Mouse (Mus musculus) liver, adult 2 months (tissue): ENCODE measurements around the gene Hcfc2. TPM values are rescaled to one million over a fixed set of nuclear protein-coding genes. Genes with fewer than 3 reads are reported as not detected.

Experiments used
- DNase-seq: peaks from one replicate; pipeline ENCODE4 v3.0.0-alpha.2; 2011; ENCODE audit warnings: low read depth, low spot score; ENCODE audit errors: extremely low read depth
- H3K27ac ChIP-seq: fragments of 200-500 bp; replicated peaks from 2 replicates; pipeline ENCODE4 v1.5.1; 2012; ENCODE audit warnings: low read depth, mild to moderate bottlenecking, control low read depth, inconsistent platforms, low read length; ENCODE audit not compliant: insufficient read depth
- H3K27me3 ChIP-seq: fragments of 200-500 bp; 2 replicates; pipeline ENCODE4 v1.6.1; 2012; ENCODE audit warnings: mild to moderate bottlenecking, moderate library complexity, low read length, inconsistent platforms; ENCODE audit not compliant: control insufficient read depth, insufficient read depth
- H3K36me3 ChIP-seq: fragments of 200-500 bp; 2 replicates; pipeline ENCODE4 v1.6.1; 2012; ENCODE audit warnings: low read length, inconsistent platforms; ENCODE audit not compliant: control insufficient read depth, insufficient read depth
- H3K4me1 ChIP-seq: fragments of 200-500 bp; 2 replicates; pipeline ENCODE4 v1.6.1; 2011; ENCODE audit warnings: low read length; ENCODE audit not compliant: control insufficient read depth, insufficient read depth
- H3K4me3 ChIP-seq: fragments of 200-500 bp; 2 replicates; pipeline ENCODE4 v1.5.1; 2011; ENCODE audit warnings: low read depth, mild to moderate bottlenecking, control low read depth, low read length, moderate library complexity; ENCODE audit not compliant: insufficient read depth
- H3K79me2 ChIP-seq: fragments of 200-500 bp; 2 replicates; pipeline ENCODE4 v1.6.1; 2012; ENCODE audit warnings: inconsistent platforms, mild to moderate bottlenecking, low read length, moderate library complexity; ENCODE audit not compliant: control insufficient read depth, insufficient read depth
- H3K9ac ChIP-seq: fragments of 200-500 bp; 2 replicates; pipeline ENCODE4 v1.6.1; 2012; ENCODE audit warnings: low read depth, mild to moderate bottlenecking, control low read depth, inconsistent platforms, low read length
- CTCF ChIP-seq: fragments of 200-500 bp; IDR thresholded peaks from 2 replicates; pipeline ENCODE4 v1.5.1; 2011; ENCODE audit warnings: low read depth, low read length, control low read depth
- POLR2A ChIP-seq: fragments of 200-500 bp; IDR thresholded peaks from 2 replicates; pipeline ENCODE4 v1.6.1; 2011; ENCODE audit warnings: low read length, control low read depth; ENCODE audit not compliant: insufficient read depth; ENCODE audit errors: extremely low read depth
- WGBS: fragments of 180-500 bp; shearing (Covaris S2); methylation state at CpG from one replicate; pipeline ENCODE4 v1.1.7; 2018; 5-methylcytosine and 5-hydroxymethylcytosine counted together
- polyA plus RNA-seq: library from polyadenylated mRNA; depleted of rRNA; stranded (reverse); fragments of >200 nt; gene quantifications from 2 replicates; pipeline ENCODE4 v1.2.3, GENCODE M21; 2012
- total RNA-seq: library from RNA; depleted of rRNA; stranded (reverse); fragments of >200 nt; gene quantifications from 2 replicates; pipeline ENCODE4 v1.2.3, GENCODE M21; 2014

Gene Hcfc2
- total and polyA plus RNA-seq, 2 experiments = 5.6 to 10.0 TPM

DNA sequence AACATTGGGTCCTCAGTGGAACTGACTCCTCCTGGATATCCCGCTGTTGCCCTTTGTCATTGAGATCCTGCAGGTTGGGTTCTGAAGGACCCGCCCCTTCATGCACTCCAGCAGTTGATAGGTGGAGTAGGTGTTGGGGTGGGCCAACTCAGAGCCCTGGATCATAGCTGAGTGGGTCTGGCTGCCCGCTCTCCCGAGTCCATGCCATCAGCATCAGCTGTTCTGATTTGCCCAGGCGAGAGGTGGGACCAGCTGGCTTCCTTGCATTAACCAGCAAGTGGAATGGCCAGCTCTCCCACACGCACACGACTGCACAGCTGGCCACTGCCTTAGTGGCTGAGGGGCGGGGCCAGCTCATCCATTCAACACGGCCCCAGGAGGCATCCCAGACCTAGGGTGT lies 72.9 kb downstream of the Hcfc2 start:
- H3K4me3 ChIP-seq = no peak overlapping the region
- peaks cover 3% of the 10 kb centered on the region; the same call in 1 of the 2 replicates for H3K4me1 ChIP-seq
- no peaks in the 10 kb centered on the region for H3K27me3 ChIP-seq
- H3K36me3 ChIP-seq = no peaks in the 10 kb centered on the region
- H3K27ac ChIP-seq = no peak overlapping the region
- no peak for TF ChIP-seq CTCF
- no peak for TF ChIP-seq POLR2A
- DNase-seq = no peak
- H3K79me2 ChIP-seq = no peaks in the 10 kb centered on the region
- WGBS = 73% methylated on average over 9 of the region's 9 CpGs
- no peak overlapping the region for H3K9ac ChIP-seq

GRCm38 (mm10) chr10:82770713-82771112 lies 74.8 kb downstream of the Hcfc2 start:
- Histone ChIP-seq H3K27me3 (no peaks in the 10 kb centered on the region), H3K4me1 (no peaks in the 10 kb centered on the region), H3K36me3 (no peaks in the 10 kb centered on the region), H3K4me3 (no peak overlapping the region), H3K9ac (no peak overlapping the region), H3K27ac (no peak overlapping the region), H3K79me2 (no peaks in the 10 kb centered on the region)
- WGBS = 93% methylated on average over 2 of the region's 2 CpGs
- TF ChIP-seq POLR2A (no peak), CTCF (no peak)
- DNase-seq = no peak

GRCm38 (mm10) chr10:82771595-82772170 lies 75.7 kb downstream of the Hcfc2 start:
- 86% methylated on average over 9 of the region's 9 CpGs for WGBS
- Histone ChIP-seq H3K27me3 (no peaks in the 10 kb centered on the region), H3K9ac (no peak overlapping the region), H3K27ac (no peak overlapping the region), H3K4me3 (no peak overlapping the region), H3K79me2 (no peaks in the 10 kb centered on the region), H3K4me1 (no peaks in the 10 kb centered on the region), H3K36me3 (no peaks in the 10 kb centered on the region)
- no peak for TF ChIP-seq CTCF
- TF ChIP-seq POLR2A = no peak
- no peak for DNase-seq

DNA sequence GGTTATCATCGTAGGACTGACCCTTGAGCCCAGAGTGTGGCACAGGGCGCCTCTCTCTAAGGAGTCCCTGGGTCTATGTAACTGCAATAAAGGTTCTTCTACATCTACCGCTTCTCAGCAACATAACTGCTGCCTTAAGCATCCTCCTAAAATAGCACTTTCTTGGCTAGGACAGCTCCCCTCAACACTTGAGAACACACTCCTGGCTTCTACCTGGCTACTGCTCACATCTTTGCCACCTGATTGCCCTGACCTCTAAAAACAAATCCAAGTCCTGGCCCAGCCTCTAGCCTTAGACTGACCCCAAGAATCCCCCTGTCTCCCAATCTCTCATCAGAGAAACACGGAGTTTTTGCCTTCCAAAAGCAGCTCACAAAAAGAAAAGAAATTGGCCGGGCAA lies 78.9 kb downstream of the Hcfc2 start:
- 93% methylated on average over 5 of the region's 5 CpGs for WGBS
- Histone ChIP-seq H3K9ac (no peak overlapping the region), H3K4me3 (no peak overlapping the region), H3K36me3 (no peaks in the 10 kb centered on the region), H3K4me1 (peaks cover 9% of the 10 kb centered on the region; the same call in 1 of the 2 replicates), H3K27ac (no peak overlapping the region), H3K79me2 (no peaks in the 10 kb centered on the region), H3K27me3 (no peaks in the 10 kb centered on the region)
- no peak for DNase-seq
- TF ChIP-seq POLR2A = no peak
- TF ChIP-seq CTCF = no peak

GRCm38 (mm10) chr10:82777075-82777474 lies 81.1 kb downstream of the Hcfc2 start:
- no peak for DNase-seq
- Histone ChIP-seq H3K36me3 (no peaks in the 10 kb centered on the region), H3K9ac (no peak overlapping the region), H3K79me2 (no peaks in the 10 kb centered on the region), H3K27me3 (no peaks in the 10 kb centered on the region), H3K27ac (no peak overlapping the region; the same call in 1 of the 2 replicates), H3K4me3 (no peak overlapping the region), H3K4me1 (peaks cover 9% of the 10 kb centered on the region; the same call in 1 of the 2 replicates)
- TF ChIP-seq POLR2A (no peak), CTCF (no peak)
- 87% methylated on average over 2 of the region's 2 CpGs for WGBS

DNA sequence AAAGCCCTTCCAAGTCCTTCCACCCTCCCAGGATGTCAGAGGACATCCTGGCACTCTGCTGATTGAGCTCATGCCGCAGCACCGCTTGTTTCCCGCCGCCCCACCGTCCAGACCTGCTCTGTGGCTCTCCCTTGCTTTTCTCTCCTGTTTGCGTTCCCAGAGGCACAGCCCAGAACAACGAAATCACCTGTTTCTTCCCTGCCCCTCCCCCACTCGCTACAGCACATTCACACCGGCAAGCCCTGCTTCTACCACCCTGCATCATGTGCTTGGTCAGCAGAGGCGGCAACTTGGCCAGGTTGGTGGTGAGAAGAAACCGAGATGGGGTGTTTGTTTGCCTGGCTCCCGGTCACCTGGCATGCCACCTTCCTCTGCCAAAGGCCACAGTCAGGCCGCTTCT lies 81.9 kb downstream of the Hcfc2 start:
- no peaks in the 10 kb centered on the region for H3K27me3 ChIP-seq
- no peaks in the 10 kb centered on the region for H3K36me3 ChIP-seq
- peak; percentile 94 for DNase-seq
- H3K27ac ChIP-seq = peak overlapping the region; percentile 75
- peak overlapping the region; percentile 48; the same call in 1 of the 2 replicates for H3K4me3 ChIP-seq
- WGBS = 13% methylated on average over 13 of the region's 13 CpGs
- peaks cover 14% of the 10 kb centered on the region for H3K4me1 ChIP-seq
- TF ChIP-seq CTCF (no peak), POLR2A (no peak)
- H3K79me2 ChIP-seq = no peaks in the 10 kb centered on the region
- peak overlapping the region; percentile 74 for H3K9ac ChIP-seq
